Mouse (Mus musculus) ES-CJ7 (cell line): Measurements from ENCODE around the gene Fam208a.

ENCODE experiments used
- DNase-seq: peaks from one replicate; pipeline ENCODE4 v3.0.0; 2011; ENCODE audit warnings: low read depth, low spot score

Gene Fam208a

DNA sequence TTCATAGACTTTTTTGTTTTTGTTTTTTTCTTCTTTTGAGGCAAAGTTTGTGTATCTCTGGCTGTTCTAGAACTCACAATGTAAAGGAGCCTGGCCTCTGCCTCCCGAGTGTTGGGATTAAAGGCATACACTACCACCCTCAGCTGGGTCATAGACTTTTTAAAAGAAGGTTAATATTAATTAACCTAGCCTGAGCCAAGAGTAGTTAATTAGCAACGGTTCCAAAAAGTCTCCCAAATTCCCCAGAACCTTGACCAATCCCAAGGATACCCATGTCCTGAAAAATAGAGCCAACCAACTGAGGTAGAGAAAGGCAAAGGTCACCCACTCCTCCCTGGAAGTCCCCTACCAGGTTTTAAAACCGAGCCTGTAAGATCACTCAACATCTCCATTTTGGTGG lies 7.8 kb upstream of the Fam208a start:
- DNase-seq, result no peak

DNA sequence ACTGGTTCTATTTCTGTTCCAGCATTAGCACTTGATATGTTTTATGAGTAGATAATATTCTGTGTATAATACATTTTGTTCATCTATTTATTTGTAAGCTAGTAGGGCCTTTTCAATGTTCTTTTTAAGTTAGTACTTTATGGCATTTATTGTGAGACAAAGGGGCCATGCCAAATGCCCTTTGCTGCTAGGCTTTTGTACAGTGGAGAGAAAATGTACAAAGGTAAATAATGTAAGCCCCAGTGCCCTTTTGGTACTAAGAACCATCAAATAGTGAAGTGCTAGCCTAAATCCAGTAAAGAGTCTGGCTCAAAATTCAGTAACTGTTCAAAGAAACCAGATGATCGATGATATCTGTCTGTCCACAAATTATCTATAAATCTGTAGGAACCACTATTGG lies 6.3 kb upstream of the Fam208a start:
- no peak for DNase-seq

- peak; percentile 89 for DNase-seq
Observed at GRCm38 (mm10) chr14:27428973-27429711, 508 bp downstream of the Fam208a start.

GRCm38 (mm10) chr14:27430280-27430679 lies 1.6 kb downstream of the Fam208a start:
- no peak for DNase-seq

DNA sequence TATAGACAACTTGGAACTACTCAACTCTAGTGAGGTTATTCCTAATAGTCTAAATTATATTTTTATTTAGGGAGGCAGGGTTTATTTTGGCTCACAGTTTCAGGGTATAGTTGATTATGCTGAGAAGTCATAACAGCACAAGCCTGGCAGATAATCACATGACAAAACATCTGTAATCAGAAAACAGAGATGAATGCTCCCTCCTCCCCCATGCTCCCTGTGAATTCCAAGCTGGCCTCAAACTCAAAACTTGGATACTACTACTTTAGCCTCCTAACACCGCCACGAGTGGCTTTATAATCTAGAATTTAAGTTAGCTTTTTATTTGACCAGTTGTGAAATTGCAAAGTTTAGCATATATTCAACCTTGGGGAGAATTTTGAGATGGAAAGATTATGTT lies 3.4 kb downstream of the Fam208a start:
- DNase-seq, result no peak

DNA sequence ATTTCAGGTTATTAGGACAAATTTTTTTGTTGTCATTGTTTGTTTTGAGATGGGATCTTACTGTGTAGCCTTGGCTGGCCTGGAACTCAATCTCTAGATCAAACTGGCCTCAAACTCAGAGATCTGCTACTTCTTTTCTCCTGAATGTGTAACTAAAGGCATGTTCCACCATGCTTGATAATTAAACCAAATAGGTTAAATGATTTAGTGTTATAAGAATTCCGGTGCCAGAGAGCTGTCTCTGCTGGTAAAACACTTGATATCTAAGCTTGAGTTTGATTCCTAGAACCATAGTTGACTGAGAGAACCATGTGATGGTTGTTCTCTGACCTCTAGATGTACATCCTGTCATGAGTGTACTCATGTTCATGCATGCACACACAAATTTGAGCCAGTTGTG lies 7.5 kb downstream of the Fam208a start:
- no peak for DNase-seq

DNA sequence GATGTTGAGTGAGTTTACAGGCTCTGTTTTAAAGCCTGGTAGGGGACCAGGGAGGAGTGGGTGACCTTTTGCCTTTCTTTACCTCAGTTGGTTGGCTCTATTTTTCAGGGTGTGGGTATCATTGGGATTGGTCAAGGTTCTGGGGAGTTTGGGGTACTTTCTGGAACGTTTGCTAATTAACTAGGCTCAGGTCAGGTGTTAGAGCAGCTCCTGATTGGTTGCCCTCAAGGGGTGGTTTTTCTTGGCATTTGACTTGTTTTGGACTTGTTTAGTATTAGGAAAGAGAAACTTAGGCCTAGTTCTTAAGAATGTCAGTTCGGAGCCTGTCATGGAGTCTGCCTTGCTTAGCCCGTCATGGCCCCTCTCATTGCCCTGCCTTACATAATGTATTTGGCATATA lies 8.2 kb downstream of the Fam208a start:
- DNase-seq, result peak; percentile 46

- DNase-seq, result peak; percentile 58
Observed at GRCm38 (mm10) chr14:27440921-27441320, 12.3 kb downstream of the Fam208a start.

- no peak for DNase-seq
Observed at GRCm38 (mm10) chr14:27444851-27445281, 16.2 kb downstream of the Fam208a start.

GRCm38 (mm10) chr14:27446963-27447362 lies 18.3 kb downstream of the Fam208a start:
- DNase-seq, result no peak

GRCm38 (mm10) chr14:27491399-27491798 lies 62.8 kb downstream of the Fam208a start:
- DNase-seq, result no peak

DNA sequence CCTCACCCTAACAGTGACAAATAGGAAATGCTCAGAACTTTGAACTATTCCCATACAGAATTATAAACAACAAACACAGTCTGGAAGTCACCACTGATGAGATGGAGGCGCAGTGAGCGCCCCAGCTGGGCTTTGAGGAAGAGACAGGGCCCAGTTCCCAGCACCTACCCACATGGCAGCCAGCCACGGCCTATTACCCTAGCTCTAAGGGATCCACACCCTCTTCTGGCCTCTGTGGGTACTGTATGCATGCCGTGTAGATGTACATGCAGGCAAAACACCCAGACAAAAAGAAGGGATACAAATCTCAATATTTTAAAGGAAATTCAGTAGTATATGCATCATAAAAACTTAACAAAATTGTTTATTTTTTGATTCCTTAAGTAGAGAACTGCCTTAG lies 64.9 kb downstream of the Fam208a start:
- peak; percentile 53 for DNase-seq

GRCm38 (mm10) chr14:27501096-27501495 lies 72.5 kb downstream of the Fam208a start:
- DNase-seq, result no peak

GRCm38 (mm10) chr14:27507894-27508643 lies 79.4 kb downstream of the Fam208a start, which contains the start of gene Ccdc66:
Gene Ccdc66 (minus strand): TSS chr14:27508460.
- peak; percentile 96 for DNase-seq

DNA sequence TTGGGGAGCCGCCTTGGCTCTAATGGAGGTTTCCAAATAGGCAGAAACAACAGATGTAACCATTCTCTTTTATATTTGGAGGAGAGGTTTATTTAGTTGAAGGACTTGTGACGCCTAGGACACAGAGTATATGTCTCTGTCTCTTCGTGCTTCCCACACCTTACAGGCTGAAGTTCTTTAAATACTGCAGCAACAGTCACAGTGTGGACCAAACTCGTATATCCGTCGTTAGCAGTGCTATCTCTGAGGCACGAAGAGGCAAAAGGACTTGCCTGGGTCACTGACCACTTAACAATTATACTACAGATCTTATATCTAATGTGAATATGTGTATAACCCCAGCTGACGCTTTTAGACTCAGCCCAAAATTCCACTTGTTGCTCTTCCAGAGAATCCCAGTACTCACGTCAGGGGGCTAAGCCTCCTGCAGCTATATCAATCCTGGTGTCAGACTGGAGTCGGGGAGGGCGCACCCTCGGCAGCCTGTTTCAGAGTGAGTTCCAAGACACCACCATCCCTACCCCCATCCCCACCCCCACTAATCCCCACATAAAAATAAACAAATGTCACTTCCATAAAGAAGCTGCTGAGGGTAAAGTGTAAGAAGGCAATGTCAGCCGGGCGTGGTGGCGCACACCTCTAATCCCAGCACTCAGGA lies 80.1 kb downstream of the Fam208a start:
- peak; percentile 23 for DNase-seq

DNA sequence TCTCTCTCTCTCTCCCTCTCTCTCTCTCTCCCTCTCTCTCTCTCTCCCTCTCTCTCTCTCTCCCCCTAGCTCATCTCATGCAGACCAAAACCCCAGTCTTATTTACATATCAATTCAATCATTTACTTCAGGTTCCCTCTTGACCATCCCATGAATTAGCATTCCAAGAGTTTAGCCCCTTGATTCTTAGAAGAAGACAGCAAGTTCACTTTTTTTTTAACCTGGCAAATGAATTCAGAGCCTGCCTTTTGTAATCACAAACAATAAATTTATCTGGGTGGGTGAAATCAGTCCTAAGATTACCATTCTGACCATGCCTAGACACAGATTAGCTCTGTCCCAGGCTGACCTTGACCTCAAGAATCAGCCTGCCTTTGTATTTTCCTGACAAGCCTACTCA lies 95.9 kb downstream of the Fam208a start:
- DNase-seq, result peak; percentile 60
